Mouse (Mus musculus) neural tube, embryonic 12.5 days (tissue): ENCODE results near the gene Tmem200a. TPM values are rescaled to one million over a fixed set of nuclear protein-coding genes. Genes with fewer than 3 reads are reported as not detected.
A peak's percentile ranks its signal among the peaks of the same experiment; 100 is the strongest.

Source experiments
- ATAC-seq: fragments of 200-750 bp; cut with Nextera tagmentation; 2 replicates; pipeline ENCODE4 v1.8.0; 2017; ENCODE audit warnings: low read depth, mild to moderate bottlenecking, moderate TSS enrichment, moderate library complexity; ENCODE audit not compliant: low FRiP score
- H3K27ac ChIP-seq: fragments of 300-500 bp; sonication (generic); 2 replicates; pipeline ENCODE4 v1.5.1; 2016
- H3K27me3 ChIP-seq: fragments of 300-500 bp; sonication (generic); replicated peaks from 2 replicates; pipeline ENCODE4 v1.6.1; 2016; ENCODE audit warnings: mild to moderate bottlenecking
- H3K36me3 ChIP-seq: fragments of 300-500 bp; sonication (generic); 2 replicates; pipeline ENCODE4 v1.6.1; 2016; ENCODE audit warnings: mild to moderate bottlenecking
- H3K4me1 ChIP-seq: fragments of 300-500 bp; sonication (generic); 2 replicates; pipeline ENCODE4 v1.6.1; 2016
- H3K4me2 ChIP-seq: fragments of 300-500 bp; sonication (generic); replicated peaks from 2 replicates; pipeline ENCODE4 v1.6.1; 2016; ENCODE audit warnings: mild to moderate bottlenecking
- H3K4me3 ChIP-seq: fragments of 300-500 bp; sonication (generic); 2 replicates; pipeline ENCODE4 v1.5.1; 2016
- H3K9ac ChIP-seq: fragments of 300-500 bp; sonication (generic); 2 replicates; pipeline ENCODE4 v1.6.1; 2016; ENCODE audit warnings: mild to moderate bottlenecking
- H3K9me3 ChIP-seq: fragments of 300-500 bp; sonication (generic); 2 replicates; pipeline ENCODE4 v1.6.1; 2016; ENCODE audit warnings: mild to moderate bottlenecking
- WGBS: fragments of 180-500 bp; shearing (Covaris S2); methylation state at CpG from one replicate; pipeline ENCODE4 v1.1.7; 2016; 5-methylcytosine and 5-hydroxymethylcytosine counted together
- polyA plus RNA-seq: library from polyadenylated mRNA; unstranded; fragments of >200 nt; fragmentation: Nextera tagmentation; extraction: Ambion mirVana; gene quantifications from 2 replicates; pipeline ENCODE4 v1.2.1, GENCODE M21; 2016

The Tmem200a gene
- 17.9 and 18.5 TPM in 2 replicates for polyA plus RNA-seq

DNA sequence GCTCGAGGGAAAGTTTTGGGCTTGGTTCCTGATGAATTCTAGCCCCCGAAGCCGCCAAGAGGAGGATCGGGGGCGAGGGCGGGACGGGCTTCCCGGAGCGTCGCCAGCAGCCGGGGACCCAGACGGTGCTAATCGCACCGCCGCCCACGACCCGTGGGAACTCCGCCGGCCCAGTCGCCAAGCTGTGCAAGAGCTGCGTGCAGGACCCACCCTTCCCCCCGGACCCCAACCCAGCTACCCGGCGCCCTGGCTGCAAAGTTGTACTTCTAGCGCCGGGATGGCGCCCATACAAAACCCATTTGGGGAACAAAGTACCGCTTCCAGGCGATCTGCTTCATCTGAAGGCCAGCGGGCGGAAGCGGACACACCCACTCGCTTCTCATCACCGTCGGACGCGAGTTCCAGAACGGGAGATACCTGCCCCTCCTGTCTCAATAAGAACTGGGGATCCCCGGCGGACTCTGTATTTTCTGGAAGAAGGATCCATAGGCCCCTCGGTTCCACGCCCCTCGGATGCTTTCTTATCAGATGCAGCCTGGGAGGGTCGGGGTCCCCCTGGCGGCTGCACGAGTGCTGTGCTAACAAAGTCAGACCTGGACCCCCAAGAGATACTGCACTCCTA, at the start of gene Tmem200a:
TSS of gene Tmem200a (minus strand) at position 532 of the 622 bp plus-strand sequence.
- WGBS: under 1% methylated on average over 46 of the region's 46 CpGs
- ATAC-seq: peak; percentile 95
- no peak within 1 kb of the TSS for H3K27ac ChIP-seq

DNA sequence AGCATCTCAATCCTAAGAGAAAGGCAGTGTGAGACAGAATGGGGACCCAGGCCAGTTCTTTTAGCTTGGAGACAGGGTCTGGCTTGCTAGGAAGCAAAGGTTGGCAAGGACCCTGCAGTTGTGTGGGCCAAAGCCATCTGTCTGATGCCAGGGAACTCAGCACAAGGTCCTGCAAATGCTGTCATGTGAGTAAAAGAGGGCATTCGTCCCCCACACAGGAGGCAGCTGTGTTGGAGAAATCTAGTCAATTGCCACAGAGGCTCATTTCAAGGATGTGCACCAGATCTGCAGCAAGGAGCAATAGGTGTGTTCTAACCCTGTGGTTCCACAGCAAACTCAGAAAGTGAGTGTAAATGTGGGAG, 41.0 kb upstream of the Tmem200a start:
- no peaks in the 10 kb centered on the region for H3K4me1 ChIP-seq
- ATAC-seq: no peak
- H3K9ac ChIP-seq: no peak overlapping the region
- no peak overlapping the region for H3K4me3 ChIP-seq
- H3K9me3 ChIP-seq: no peaks in the 10 kb centered on the region
- H3K36me3 ChIP-seq: no peaks in the 10 kb centered on the region
- H3K4me2 ChIP-seq: no peak overlapping the region
- H3K27me3 ChIP-seq: no peaks in the 10 kb centered on the region
- H3K27ac ChIP-seq: no peak overlapping the region
- 78% methylated on average over 1 of the region's 1 CpGs for WGBS

More for the DNA sequence above, at the start of gene Tmem200a:
- Histone ChIP-seq H3K9ac (peak within 1 kb of the TSS; percentile 82), H3K4me1 (peaks cover 3% of the 10 kb centered on the region; the same call in 1 of the 2 replicates), H3K4me3 (peak within 1 kb of the TSS; percentile 71), H3K27me3 (no peaks in the 10 kb centered on the region), H3K36me3 (no peaks in the 10 kb centered on the region), H3K9me3 (no peaks in the 10 kb centered on the region), H3K4me2 (peak within 1 kb of the TSS; percentile 77)

DNA sequence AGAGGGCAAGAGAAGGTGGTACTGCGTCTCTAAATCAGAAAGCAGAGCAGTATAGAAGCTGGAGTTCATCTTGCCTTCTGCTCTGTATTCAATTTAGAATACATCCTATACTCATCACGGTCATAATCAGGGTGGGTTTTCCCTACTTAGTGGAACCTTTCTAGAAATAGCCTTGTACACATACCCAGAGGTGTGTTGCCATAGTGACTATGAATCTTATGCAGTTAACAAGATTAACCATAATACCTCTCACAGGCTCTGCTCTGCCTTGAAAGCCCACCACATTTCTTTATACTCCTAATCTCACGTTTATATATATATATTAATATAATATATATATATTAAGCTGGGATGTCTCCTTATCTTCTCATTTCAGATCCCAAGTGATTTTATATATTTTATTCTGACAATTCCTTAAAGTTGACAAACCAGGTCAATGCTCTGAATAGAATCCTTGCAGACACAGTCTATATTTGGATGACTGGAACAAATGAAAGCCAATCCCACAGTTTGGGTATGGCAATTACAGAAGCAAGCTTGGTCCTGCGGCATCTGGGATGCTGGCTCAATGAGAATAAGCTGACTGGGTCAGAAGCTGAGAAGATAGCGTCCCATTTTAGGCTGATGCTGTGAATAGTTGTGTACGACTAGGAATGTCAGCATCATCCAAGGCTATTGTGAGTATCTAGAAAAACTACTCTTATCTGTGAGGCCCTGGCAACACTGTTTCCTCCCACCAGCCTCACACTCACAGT, 40.4 kb upstream of the Tmem200a start:
- 90% methylated on average over 6 of the region's 6 CpGs for WGBS
- H3K36me3 ChIP-seq: no peaks in the 10 kb centered on the region

DNA sequence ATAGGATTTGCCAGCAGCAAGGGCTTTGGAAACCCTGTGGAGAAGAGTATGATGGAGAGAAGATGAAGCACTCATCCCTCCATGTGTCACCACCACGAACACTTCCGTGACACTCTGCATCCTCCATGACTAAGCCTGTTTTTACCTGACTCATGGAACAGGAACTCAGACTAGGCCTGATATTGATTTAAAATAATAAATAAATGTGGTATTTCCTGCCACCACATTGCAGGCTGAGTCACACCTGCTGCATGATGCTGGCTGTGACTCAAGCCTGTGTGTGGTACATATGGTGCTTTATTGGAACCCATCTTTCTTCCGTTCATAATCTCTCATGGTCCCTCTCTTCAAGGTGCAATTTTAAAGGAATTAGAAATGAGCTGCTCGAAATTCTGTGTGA, 35.6 kb upstream of the Tmem200a start:
- H3K9me3 ChIP-seq: no peaks in the 10 kb centered on the region
- ATAC-seq: no peak
- no peaks in the 10 kb centered on the region for H3K27me3 ChIP-seq
- 88% methylated on average over 4 of the region's 4 CpGs for WGBS
- no peaks in the 10 kb centered on the region for H3K36me3 ChIP-seq
- no peaks in the 10 kb centered on the region for H3K4me1 ChIP-seq
- H3K4me3 ChIP-seq: no peak overlapping the region
- no peak overlapping the region for H3K9ac ChIP-seq
- no peak overlapping the region for H3K4me2 ChIP-seq
- no peak overlapping the region for H3K27ac ChIP-seq

More for the DNA sequence above, 40.4 kb upstream of the Tmem200a start:
- no peak overlapping the region for H3K4me2 ChIP-seq
- H3K9ac ChIP-seq: no peak overlapping the region
- H3K4me3 ChIP-seq: no peak overlapping the region
- ATAC-seq: no peak
- H3K27ac ChIP-seq: no peak overlapping the region
- H3K4me1 ChIP-seq: no peaks in the 10 kb centered on the region
- H3K27me3 ChIP-seq: no peaks in the 10 kb centered on the region
- H3K9me3 ChIP-seq: no peaks in the 10 kb centered on the region

DNA sequence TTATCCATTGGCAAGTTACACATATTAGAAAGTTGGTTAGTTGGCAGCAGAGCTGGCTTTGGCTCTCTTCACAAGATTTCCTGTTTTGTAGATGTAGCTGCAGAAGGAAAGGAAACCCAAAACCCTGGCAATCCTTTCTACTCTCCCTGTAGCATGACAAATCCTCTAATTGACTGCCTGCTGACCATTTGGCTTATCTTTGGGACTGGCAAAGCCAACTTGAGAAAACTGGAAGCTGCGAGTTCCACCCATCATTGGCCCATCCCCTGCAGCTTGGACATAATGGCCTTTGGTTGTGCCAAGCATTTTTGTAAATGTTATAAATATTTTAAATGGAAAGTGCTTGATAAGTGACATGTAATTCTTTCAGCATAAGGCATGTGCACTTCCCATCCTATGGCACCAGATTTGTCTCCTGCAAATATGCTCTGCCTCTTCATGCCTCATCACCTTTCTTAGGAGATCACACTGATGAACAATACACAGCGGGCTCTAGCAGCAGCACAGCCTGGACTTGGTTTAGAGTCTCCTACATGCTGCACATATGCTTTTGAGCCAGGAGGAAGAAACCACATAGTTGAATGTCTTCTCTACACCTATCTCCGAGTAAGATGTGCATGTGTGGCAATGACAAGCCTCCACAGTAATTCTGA, 24.6 kb upstream of the Tmem200a start:
- H3K9me3 ChIP-seq: no peaks in the 10 kb centered on the region
- no peak overlapping the region for H3K27ac ChIP-seq
- no peaks in the 10 kb centered on the region for H3K27me3 ChIP-seq
- no peaks in the 10 kb centered on the region for H3K4me1 ChIP-seq
- no peak overlapping the region for H3K9ac ChIP-seq
- H3K4me3 ChIP-seq: no peak overlapping the region
- WGBS: 80% methylated on average over 3 of the region's 3 CpGs
- no peaks in the 10 kb centered on the region for H3K36me3 ChIP-seq
- no peak overlapping the region for H3K4me2 ChIP-seq
- ATAC-seq: no peak

DNA sequence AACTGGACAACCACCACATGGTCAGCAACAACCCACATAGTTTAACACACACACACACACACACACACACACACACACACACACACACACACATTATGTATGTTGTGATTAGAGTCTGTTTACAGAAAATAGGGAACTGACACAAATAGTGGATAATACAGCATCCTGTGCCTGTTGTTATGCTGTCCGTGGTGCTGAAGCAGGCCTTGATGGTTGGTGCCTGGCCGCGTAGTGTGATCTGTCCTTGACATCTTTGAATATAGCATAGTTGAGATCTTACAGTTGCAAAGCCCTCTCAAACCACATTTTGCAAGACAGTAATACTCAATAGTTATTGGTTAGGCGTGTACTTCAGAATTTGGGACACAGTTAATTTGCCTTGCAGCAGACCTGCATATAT, 3.2 kb upstream of the Tmem200a start:
- Histone ChIP-seq H3K27ac (no peak overlapping the region), H3K27me3 (no peaks in the 10 kb centered on the region), H3K9me3 (no peaks in the 10 kb centered on the region), H3K4me2 (no peak overlapping the region), H3K36me3 (no peaks in the 10 kb centered on the region), H3K4me1 (peaks cover 3% of the 10 kb centered on the region; the same call in 1 of the 2 replicates), H3K4me3 (no peak overlapping the region), H3K9ac (no peak overlapping the region)
- no peak for ATAC-seq
- 61% methylated on average over 4 of the region's 4 CpGs for WGBS

DNA sequence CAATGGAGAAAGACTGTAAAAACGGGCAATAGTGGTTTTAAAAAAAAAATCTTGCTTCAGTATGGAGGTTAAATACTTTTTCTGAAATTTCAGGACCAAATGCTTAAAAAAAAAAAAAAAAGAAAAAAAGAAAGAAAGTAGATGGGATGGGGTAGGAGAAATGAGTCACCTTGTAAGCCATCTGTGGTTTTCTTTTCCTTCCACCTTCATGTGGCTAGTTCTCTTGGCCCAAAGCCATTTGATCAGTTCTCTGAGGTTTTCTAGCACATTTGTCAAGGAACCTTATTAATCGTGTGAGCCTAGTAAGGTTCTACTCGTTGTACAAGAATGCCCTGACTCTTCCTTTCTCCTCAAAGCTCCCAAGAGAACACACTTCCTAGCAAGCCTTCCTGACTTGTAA, 826 bp upstream of the Tmem200a start:
- no peaks in the 10 kb centered on the region for H3K9me3 ChIP-seq
- H3K4me3 ChIP-seq: no peak overlapping the region
- no peak overlapping the region for H3K9ac ChIP-seq
- no peak overlapping the region for H3K4me2 ChIP-seq
- H3K36me3 ChIP-seq: no peaks in the 10 kb centered on the region
- no peaks in the 10 kb centered on the region for H3K27me3 ChIP-seq
- WGBS: 87% methylated on average over 3 of the region's 3 CpGs
- H3K4me1 ChIP-seq: peaks cover 3% of the 10 kb centered on the region; the same call in 1 of the 2 replicates
- H3K27ac ChIP-seq: no peak overlapping the region
- ATAC-seq: no peak

DNA sequence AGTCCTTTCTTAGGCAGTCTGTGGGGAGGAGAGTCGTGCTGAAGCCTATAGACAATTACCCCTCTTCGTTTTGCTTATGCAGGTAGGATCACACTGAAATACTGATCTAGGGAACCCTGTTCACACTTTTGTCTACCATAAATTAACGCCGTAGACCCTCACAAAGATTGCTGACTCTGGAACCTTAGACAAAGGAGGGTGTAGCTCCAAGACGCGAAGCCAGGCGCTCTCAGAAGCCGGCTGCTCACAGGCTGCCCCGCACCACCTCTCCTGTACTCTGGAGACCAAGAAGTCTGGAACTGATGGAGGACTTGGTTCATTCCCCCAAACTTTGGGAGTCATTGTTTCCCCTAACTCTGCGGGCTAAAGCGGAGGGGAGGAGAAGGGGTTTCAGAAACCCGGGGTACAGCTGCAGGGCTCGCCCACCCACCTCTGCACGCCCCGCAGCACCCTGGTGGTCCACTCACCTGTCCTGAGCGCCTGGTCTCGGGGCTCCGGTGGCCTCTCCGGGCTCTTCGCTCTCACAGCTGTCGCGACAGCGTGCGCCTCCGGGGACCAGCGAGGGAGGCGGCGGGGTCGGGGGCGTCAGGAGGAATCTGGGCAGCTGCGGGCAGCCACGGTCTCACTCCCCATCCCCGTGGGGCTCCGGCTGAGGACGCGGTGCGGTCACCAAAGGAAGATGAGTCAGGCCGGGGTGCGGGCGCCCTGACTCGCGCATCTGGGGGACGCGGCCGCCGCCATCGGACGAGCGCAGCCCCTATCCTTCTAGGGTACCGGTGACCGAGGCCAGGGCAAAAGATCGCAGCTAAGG, 976 bp downstream of the Tmem200a start, which contains the start of gene Gm9767:
TSS of gene Gm9767 (plus strand) at position 585 of the 811 bp plus-strand sequence.
- H3K36me3 ChIP-seq: no peaks in the 10 kb centered on the region
- no peaks in the 10 kb centered on the region for H3K9me3 ChIP-seq
- H3K4me1 ChIP-seq: peaks cover 3% of the 10 kb centered on the region; the same call in 1 of the 2 replicates
- WGBS: 2% methylated on average over 52 of the region's 52 CpGs
- peak; percentile 84 for ATAC-seq
- no peak within 1 kb of the TSS for H3K27ac ChIP-seq
- H3K9ac ChIP-seq: peak within 1 kb of the TSS; percentile 82
- peak within 1 kb of the TSS; percentile 77 for H3K4me2 ChIP-seq
- H3K27me3 ChIP-seq: no peaks in the 10 kb centered on the region
- peak within 1 kb of the TSS; percentile 71 for H3K4me3 ChIP-seq

DNA sequence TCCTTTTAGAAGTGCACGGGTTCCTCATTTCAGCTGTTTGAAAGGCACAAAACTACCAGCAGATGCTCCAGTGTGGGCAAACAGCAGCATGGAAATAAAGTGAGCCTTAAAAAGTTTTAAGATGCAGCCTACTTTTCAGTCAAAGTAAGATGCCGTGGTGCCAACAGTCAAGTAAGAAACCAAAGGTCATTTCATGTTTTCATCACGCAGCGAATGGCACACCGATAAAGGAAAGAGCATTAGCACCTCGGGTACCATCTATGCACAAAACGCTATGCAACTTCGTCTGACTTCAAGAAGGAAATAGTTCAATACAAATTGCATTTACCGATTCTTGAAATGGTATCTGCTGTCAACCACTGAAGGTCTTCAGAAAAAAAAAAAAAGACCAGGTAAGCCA, 1.9 kb downstream of the Tmem200a start:
- H3K4me3 ChIP-seq: peak overlapping the region; percentile 71; the same call in 1 of the 2 replicates
- H3K9ac ChIP-seq: no peak overlapping the region
- 86% methylated on average over 9 of the region's 9 CpGs for WGBS

DNA sequence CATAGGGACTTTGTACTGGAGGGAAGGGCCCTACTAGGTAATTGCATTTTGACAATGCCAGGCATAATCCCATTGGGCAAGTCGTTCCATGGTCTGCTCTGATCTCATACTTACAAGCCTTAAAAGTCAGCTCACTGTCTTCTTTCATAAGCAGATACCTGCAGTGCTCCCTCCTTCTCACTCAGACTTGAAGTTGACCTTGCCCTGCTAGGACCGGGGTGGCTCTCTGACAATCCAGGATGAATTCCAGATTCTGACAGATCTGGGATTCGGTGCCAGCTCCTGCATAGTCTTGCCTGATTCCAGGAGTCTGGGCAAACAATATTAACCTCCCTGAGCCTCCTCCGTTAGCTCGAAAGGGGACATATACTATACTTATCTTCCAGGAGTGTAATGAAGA, 6.9 kb downstream of the Tmem200a start:
- no peak overlapping the region for H3K4me3 ChIP-seq
- H3K36me3 ChIP-seq: peaks cover 7% of the 10 kb centered on the region
- H3K27ac ChIP-seq: no peak overlapping the region
- H3K4me2 ChIP-seq: no peak overlapping the region
- H3K9ac ChIP-seq: no peak overlapping the region
- H3K4me1 ChIP-seq: no peaks in the 10 kb centered on the region
- H3K9me3 ChIP-seq: 0 out of 2 replicates have a peak, but pooled peaks cover 3% of the 10 kb centered on the region
- 88% methylated on average over 5 of the region's 5 CpGs for WGBS
- no peaks in the 10 kb centered on the region for H3K27me3 ChIP-seq
- ATAC-seq: no peak

More for the DNA sequence above, 1.9 kb downstream of the Tmem200a start:
- no peaks in the 10 kb centered on the region for H3K27me3 ChIP-seq
- ATAC-seq: no peak
- H3K9me3 ChIP-seq: no peaks in the 10 kb centered on the region
- peaks cover 3% of the 10 kb centered on the region; the same call in 1 of the 2 replicates for H3K4me1 ChIP-seq
- H3K27ac ChIP-seq: no peak overlapping the region
- H3K4me2 ChIP-seq: peak overlapping the region; percentile 77
- no peaks in the 10 kb centered on the region for H3K36me3 ChIP-seq

DNA sequence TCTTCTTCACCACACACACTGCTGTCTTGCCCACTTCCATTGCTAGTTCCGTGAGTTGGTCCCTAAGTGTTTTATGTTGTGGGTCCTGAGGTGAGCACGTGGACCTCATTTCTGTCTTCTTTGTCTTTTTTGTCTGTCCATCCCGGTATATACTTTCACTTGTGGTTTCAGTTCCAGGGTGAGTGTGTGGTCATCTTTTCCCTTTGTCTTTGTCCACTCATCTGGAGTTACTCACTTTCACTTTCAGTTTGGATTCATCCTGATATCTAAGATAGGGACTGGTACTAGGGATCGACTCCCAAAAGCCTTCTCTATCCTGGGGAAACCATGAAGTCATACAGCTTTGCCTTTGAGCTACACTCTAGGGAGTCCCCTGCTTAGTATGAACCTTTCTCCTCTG, 15.8 kb downstream of the Tmem200a start:
- no peaks in the 10 kb centered on the region for H3K27me3 ChIP-seq
- H3K4me2 ChIP-seq: no peak overlapping the region
- 0 out of 2 replicates have a peak, but pooled peaks cover under 1% of the 10 kb centered on the region for H3K9me3 ChIP-seq
- peaks cover 1% of the 10 kb centered on the region for H3K36me3 ChIP-seq
- ATAC-seq: no peak
- no peaks in the 10 kb centered on the region for H3K4me1 ChIP-seq
- no peak overlapping the region for H3K27ac ChIP-seq
- no peak overlapping the region for H3K9ac ChIP-seq
- no peak overlapping the region for H3K4me3 ChIP-seq
- 91% methylated on average over 4 of the region's 4 CpGs for WGBS
